In the genomic region with DNA sequence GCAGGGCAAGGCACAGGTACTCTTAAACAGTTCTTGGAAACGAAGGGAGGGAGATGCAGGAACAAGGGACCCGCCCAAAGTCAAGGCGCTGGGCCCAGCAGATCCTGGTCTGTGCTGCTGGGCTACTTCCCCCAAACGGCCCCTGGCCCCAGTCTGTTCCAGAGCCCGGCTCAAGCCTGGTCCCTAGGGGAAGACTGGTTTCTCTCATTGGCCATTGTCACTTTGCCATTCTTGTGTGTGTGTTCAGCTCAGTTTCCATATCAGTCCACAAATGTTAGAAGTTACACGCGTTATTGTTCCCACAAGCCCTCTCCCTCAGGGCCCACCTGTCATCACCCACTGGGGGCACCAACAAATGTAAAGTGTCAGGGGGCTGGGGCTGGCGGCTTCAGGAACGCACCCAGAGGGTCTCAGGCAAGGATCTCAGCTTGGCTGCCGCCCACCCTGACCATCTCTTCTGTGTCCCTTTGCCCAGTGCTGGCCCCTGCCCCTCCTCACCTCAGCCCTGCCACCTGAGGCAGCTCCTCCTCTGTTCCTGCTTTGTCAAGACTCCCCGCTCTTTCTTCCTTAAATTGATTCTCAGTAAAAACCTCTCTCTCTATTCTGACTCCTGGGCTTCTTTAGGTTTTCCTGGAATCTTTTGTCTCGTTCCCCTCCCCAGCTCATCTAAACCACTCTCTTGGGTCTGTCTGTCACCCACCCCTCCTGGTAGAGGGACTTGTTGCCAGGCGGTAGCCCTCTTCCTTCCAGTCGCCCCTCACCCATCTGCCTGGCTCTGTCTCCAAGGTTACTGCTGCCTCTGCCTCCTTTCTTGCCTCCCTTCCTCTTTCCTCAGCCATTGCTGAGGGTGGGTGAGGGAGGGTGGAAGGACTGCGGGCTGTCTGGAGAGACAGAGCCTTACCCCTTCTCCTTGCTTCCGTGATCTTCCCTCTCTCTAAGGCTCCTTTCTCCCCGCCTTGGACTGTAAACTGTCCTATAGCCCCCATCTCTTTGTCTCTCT, we compare ENCODE assay signal across 9 mouse cellular contexts.
A peak's percentile ranks its signal among the peaks of the same experiment; 100 is the strongest.
DNase-seq lines count a peak whose midpoint lies in the region; ATAC-seq and TF ChIP-seq lines count a peak whose summit lies in the region.
"Had no signal": no experiment of that assay in that cellular context is flagged by ENCODE, and none has a peak within 500 bp of the region (broad histone marks: within the 10 kb centered on the region; RNA-seq: fewer than 3 reads in every experiment).

No protein-coding gene starts in this region.

- no peak for ATAC-seq in kidney, embryonic 14.5 days (ENCODE audit: low FRiP score, low TSS enrichment)
- peak; percentile 32; the same call in 1 of the 2 replicates for ATAC-seq in embryonic facial prominence, embryonic 12.5 days (ENCODE audit: insufficient number of reproducible peaks, insufficient read depth, low FRiP score, low TSS enrichment)
- no peak for ATAC-seq in intestine, postnatal 0 days

- peak overlapping the region; percentile 55 for H3K9ac ChIP-seq in kidney, embryonic 14.5 days (ENCODE audit: low read depth, low read length)
- peak overlapping the region; percentile 40 for H3K9ac ChIP-seq in embryonic facial prominence, embryonic 12.5 days
- H3K9ac ChIP-seq in intestine, postnatal 0 days (ENCODE audit: low read depth, low read length) = no peak overlapping the region
- H3K9ac ChIP-seq: liver, embryonic 14.5 days had no signal

- H3K36me3 ChIP-seq in kidney, embryonic 14.5 days (ENCODE audit: control insufficient read depth, insufficient read depth, low read length) = no peaks in the 10 kb centered on the region
- no peaks in the 10 kb centered on the region for H3K36me3 ChIP-seq in embryonic facial prominence, embryonic 12.5 days
- H3K36me3 ChIP-seq in intestine, postnatal 0 days (ENCODE audit: control insufficient read depth, insufficient read depth) = no peaks in the 10 kb centered on the region

- no peaks in the 10 kb centered on the region; the same call in 1 of the 2 replicates for H3K9me3 ChIP-seq in kidney, embryonic 14.5 days (ENCODE audit: control insufficient read depth, low read length)
- H3K9me3 ChIP-seq in embryonic facial prominence, embryonic 12.5 days = no peaks in the 10 kb centered on the region
- no peaks in the 10 kb centered on the region for H3K9me3 ChIP-seq in intestine, postnatal 0 days (ENCODE audit: control insufficient read depth)

- DNase-seq in kidney, postnatal 36 days = no peak
- DNase-seq in neural tube, embryonic 10.5 days (ENCODE audit: extremely low spot score, low spot score) = peak; percentile 64
- DNase-seq in cerebellum, adult 8-10 months = no peak
- no peak for DNase-seq in kidney, postnatal 10 days
- no peak for DNase-seq in layer of hippocampus, adult 8-10 months (ENCODE audit: low spot score in 2 of 2)

- H3K4me2 ChIP-seq in kidney, embryonic 14.5 days (replicated peaks; ENCODE audit: low read depth, low read length) = peak overlapping the region; percentile 45
- H3K4me2 ChIP-seq in embryonic facial prominence, embryonic 12.5 days (replicated peaks) = peak overlapping the region; percentile 55
- peak overlapping the region; percentile 55 for H3K4me2 ChIP-seq in intestine, postnatal 0 days (replicated peaks; ENCODE audit: low read depth)

- peak overlapping the region; percentile 37 for H3K4me3 ChIP-seq in kidney, embryonic 14.5 days (ENCODE audit: low read length)
- H3K4me3 ChIP-seq in embryonic facial prominence, embryonic 12.5 days = peak overlapping the region; percentile 47
- peak overlapping the region; percentile 26 for H3K4me3 ChIP-seq in intestine, postnatal 0 days (ENCODE audit: low read depth, low read length)

- no peak overlapping the region for H3K27ac ChIP-seq in kidney, embryonic 14.5 days (ENCODE audit: low read depth, low read length)
- peak overlapping the region; percentile 63 for H3K27ac ChIP-seq in embryonic facial prominence, embryonic 12.5 days
- H3K27ac ChIP-seq in intestine, postnatal 0 days (ENCODE audit: low read depth, low read length) = no peak overlapping the region
- H3K27ac ChIP-seq: liver, embryonic 14.5 days had no signal

- H3K27me3 ChIP-seq in kidney, embryonic 14.5 days (ENCODE audit: control insufficient read depth, insufficient read depth, low read length) = peaks cover 3% of the 10 kb centered on the region; the same call in 1 of the 2 replicates
- peaks cover 17% of the 10 kb centered on the region for H3K27me3 ChIP-seq in embryonic facial prominence, embryonic 12.5 days
- 0 out of 2 replicates have a peak, but pooled peaks cover 3% of the 10 kb centered on the region for H3K27me3 ChIP-seq in intestine, postnatal 0 days (replicated peaks; ENCODE audit: control insufficient read depth, insufficient read depth, low read length)

- no peak for TF ChIP-seq CTCF in intestine, postnatal 0 days (IDR thresholded peaks at IDR 0.05; ENCODE audit: low read depth)

- H3K4me1 ChIP-seq in kidney, embryonic 14.5 days (ENCODE audit: control insufficient read depth, insufficient read depth, low read length) = 0 out of 2 replicates have a peak, but pooled peaks cover 8% of the 10 kb centered on the region
- H3K4me1 ChIP-seq in embryonic facial prominence, embryonic 12.5 days = peaks cover 13% of the 10 kb centered on the region
- no peaks in the 10 kb centered on the region for H3K4me1 ChIP-seq in intestine, postnatal 0 days (replicated peaks; ENCODE audit: control insufficient read depth, insufficient read depth, low read length)

- WGBS in kidney, embryonic 14.5 days = 41% methylated on average over 16 of the region's 17 CpGs
- WGBS in embryonic facial prominence, embryonic 12.5 days = 24% methylated on average over 16 of the region's 17 CpGs
- 40% methylated on average over 17 of the region's 17 CpGs for WGBS in intestine, postnatal 0 days
